Mouse (Mus musculus) stomach, postnatal 0 days (tissue): ENCODE results near the gene Herc3.

ENCODE experiments used
- CTCF ChIP-seq: IDR thresholded peaks from 2 replicates; pipeline ENCODE4 v1.5.1; 2016; ENCODE audit warnings: antibody characterized with exemption, low read depth, mild to moderate bottlenecking, moderate library complexity
- EP300 ChIP-seq: optimal IDR thresholded peaks from 2 replicates; pipeline ENCODE3; 2016; ENCODE audit warnings: antibody characterized with exemption

DNA sequence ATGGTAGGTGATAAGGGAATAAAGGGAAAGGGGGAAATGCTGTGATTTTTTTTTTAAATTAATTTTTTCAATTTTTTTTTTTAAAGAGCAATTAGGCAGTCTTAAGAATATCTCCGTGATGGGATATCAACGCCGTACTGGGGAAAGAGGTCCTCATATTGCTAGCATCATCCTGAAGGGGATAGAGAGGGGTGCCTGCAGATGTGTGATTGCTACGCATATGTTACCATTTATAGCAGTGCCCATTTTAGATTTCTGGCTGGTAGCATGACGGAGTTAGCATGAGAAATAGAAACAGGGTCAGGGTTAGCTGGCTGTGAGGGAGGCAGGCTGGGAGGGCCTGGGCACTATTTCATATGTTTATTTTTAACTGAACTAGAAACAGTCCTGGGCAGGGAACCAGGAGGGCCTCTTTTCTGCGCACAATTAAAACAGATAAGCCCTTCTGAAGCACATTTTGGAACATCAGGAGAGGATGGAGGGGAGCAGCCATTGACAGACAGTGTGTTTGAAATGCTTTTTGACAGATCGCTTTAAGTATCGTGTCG is 31.3 kb downstream of the Herc3 start:
- no peak for TF ChIP-seq CTCF
- no peak for TF ChIP-seq EP300
